Mouse (Mus musculus) lung, postnatal 4 days (tissue): ENCODE results near the gene Fmo1.
"Not testable (repeated sequence)": the region's sequence is repeated elsewhere in the genome, so short reads cannot be mapped to it uniquely, and the experiment has no call there.

Experiments
- DNase-seq, 2 experiments: peaks; one replicate each; pipeline ENCODE4 v3.0.0; 2021

Gene Fmo1

GRCm38 (mm10) chr1:162785222-162785621, 81.2 kb downstream of the Fmo1 start:
- no peak for DNase-seq

GRCm38 (mm10) chr1:162783669-162784248, 82.7 kb downstream of the Fmo1 start:
- DNase-seq = no peak

GRCm38 (mm10) chr1:162781035-162781434, 85.4 kb downstream of the Fmo1 start:
- DNase-seq = not testable (repeated sequence)
